Mouse (Mus musculus) small intestine, adult 2 months (tissue): ENCODE measurements at regions not wholly inside any gene's neighbourhood (a gene's known extent, or its start where the extent isn't known, plus 50 kb on each side); places are given as distances from the start of the nearest gene placed in this dataset.

ENCODE experiments used
- CTCF ChIP-seq: fragments of 200-500 bp; IDR thresholded peaks from 2 replicates; pipeline ENCODE4 v1.5.1; 2012; ENCODE audit warnings: low read depth, mild to moderate bottlenecking, control low read depth, inconsistent platforms, low read length, moderate library complexity, mixed read lengths; ENCODE audit not compliant: insufficient replicate concordance, insufficient read length; ENCODE audit errors: extremely low read depth
- POLR2A ChIP-seq: fragments of 200-500 bp; IDR thresholded peaks from 2 replicates; pipeline ENCODE4 v1.6.1; 2012; ENCODE audit warnings: low read depth, mild to moderate bottlenecking, control low read depth, inconsistent platforms, low read length, moderate library complexity

- no peak for TF ChIP-seq CTCF
- no peak for TF ChIP-seq POLR2A
Observed at GRCm38 (mm10) chr4:142554716-142555115, 315.5 kb upstream of the Kazn start.
